In genomic region chr1:105880555-105881304, GRCm38 (mm10) we compare ENCODE assay signal across 8 mouse cellular contexts.
DNase-seq lines count a peak whose midpoint lies in the region; ATAC-seq lines count a peak whose summit lies in the region.

No protein-coding gene starts in this region.

- peak overlapping the region; percentile 19 for H3K4me3 ChIP-seq in lung, embryonic 15.5 days
- H3K4me3 ChIP-seq in embryonic facial prominence, embryonic 13.5 days = peak overlapping the region; percentile 33
- H3K4me3 ChIP-seq in hindbrain, embryonic 14.5 days (replicated peaks; ENCODE audit: low read length) = peak overlapping the region; percentile 12; the same call in 1 of the 2 replicates
- H3K4me3 ChIP-seq in midbrain, embryonic 10.5 days = peak overlapping the region; percentile 50

- H3K4me2 ChIP-seq in lung, embryonic 15.5 days = peak overlapping the region; percentile 46
- H3K4me2 ChIP-seq in embryonic facial prominence, embryonic 13.5 days = peak overlapping the region; percentile 61
- H3K4me2 ChIP-seq in hindbrain, embryonic 14.5 days (replicated peaks) = peak overlapping the region; percentile 44

- 15% methylated on average over 24 of the region's 25 CpGs for WGBS in lung, embryonic 15.5 days
- WGBS in embryonic facial prominence, embryonic 13.5 days = 14% methylated on average over 25 of the region's 25 CpGs
- WGBS in hindbrain, embryonic 14.5 days = 19% methylated on average over 25 of the region's 25 CpGs
- WGBS in midbrain, embryonic 10.5 days = 16% methylated on average over 25 of the region's 25 CpGs

- H3K4me1 ChIP-seq in lung, embryonic 15.5 days = 0 out of 2 replicates have a peak, but pooled peaks cover 6% of the 10 kb centered on the region
- 0 out of 2 replicates have a peak, but pooled peaks cover 8% of the 10 kb centered on the region for H3K4me1 ChIP-seq in embryonic facial prominence, embryonic 13.5 days
- peaks cover 9% of the 10 kb centered on the region; the same call in 1 of the 2 replicates for H3K4me1 ChIP-seq in hindbrain, embryonic 14.5 days (replicated peaks; ENCODE audit: control insufficient read depth, insufficient read depth, low read length)
- H3K4me1 ChIP-seq in midbrain, embryonic 10.5 days = peaks cover 11% of the 10 kb centered on the region

- no peak overlapping the region for H3K27ac ChIP-seq in lung, embryonic 15.5 days
- H3K27ac ChIP-seq in embryonic facial prominence, embryonic 13.5 days = no peak overlapping the region
- no peak overlapping the region for H3K27ac ChIP-seq in hindbrain, embryonic 14.5 days
- H3K27ac ChIP-seq in midbrain, embryonic 10.5 days (replicated peaks) = peak overlapping the region; percentile 52; the same call in 1 of the 2 replicates

- DNase-seq in lung, postnatal 14 days = no peak
- DNase-seq in hindbrain, embryonic 14.5 days (ENCODE audit: low spot score) = no peak
- DNase-seq in midbrain, embryonic 10.5 days (ENCODE audit: low spot score) = peak; percentile 60
- no peak for DNase-seq in natural killer cell, adult 2 months (ENCODE audit: low spot score in 2 of 2)
- no peak for DNase-seq in left cerebral cortex, postnatal 36 days (ENCODE audit: low spot score in 2 of 2)
- DNase-seq in adipocyte (ENCODE audit: low spot score) = no peak

- intact Hi-C loops in left cerebral cortex, postnatal 36 days (cut with DNase I) = no loop called here

- H3K36me3 ChIP-seq in lung, embryonic 15.5 days = no peaks in the 10 kb centered on the region
- H3K36me3 ChIP-seq in embryonic facial prominence, embryonic 13.5 days = no peaks in the 10 kb centered on the region
- H3K36me3 ChIP-seq in hindbrain, embryonic 14.5 days (replicated peaks; ENCODE audit: control insufficient read depth, insufficient read depth) = no peaks in the 10 kb centered on the region
- H3K36me3 ChIP-seq in midbrain, embryonic 10.5 days = no peaks in the 10 kb centered on the region

- peak; percentile 76 for ATAC-seq in lung, embryonic 15.5 days (ENCODE audit: borderline replicate concordance, extremely low read depth, low FRiP score, low TSS enrichment)
- peak; percentile 53; the same call in 1 of the 2 replicates for ATAC-seq in embryonic facial prominence, embryonic 13.5 days (ENCODE audit: insufficient number of reproducible peaks, insufficient read depth, low FRiP score, low TSS enrichment, low read depth)
- peak; percentile 24; the same call in 1 of the 2 replicates for ATAC-seq in hindbrain, embryonic 14.5 days (ENCODE audit: low FRiP score)

- H3K27me3 ChIP-seq in lung, embryonic 15.5 days = no peaks in the 10 kb centered on the region
- H3K27me3 ChIP-seq in embryonic facial prominence, embryonic 13.5 days = no peaks in the 10 kb centered on the region
- no peaks in the 10 kb centered on the region for H3K27me3 ChIP-seq in hindbrain, embryonic 14.5 days (ENCODE audit: control insufficient read depth, insufficient read depth, low read length)
- peaks cover 13% of the 10 kb centered on the region; the same call in 1 of the 2 replicates for H3K27me3 ChIP-seq in midbrain, embryonic 10.5 days (ENCODE audit: low read depth, poor library complexity, severe bottlenecking)

- H3K9ac ChIP-seq in lung, embryonic 15.5 days = no peak overlapping the region
- H3K9ac ChIP-seq in embryonic facial prominence, embryonic 13.5 days = peak overlapping the region; percentile 46
- H3K9ac ChIP-seq in hindbrain, embryonic 14.5 days = no peak overlapping the region

- H3K9me3 ChIP-seq in lung, embryonic 15.5 days = no peaks in the 10 kb centered on the region
- no peaks in the 10 kb centered on the region for H3K9me3 ChIP-seq in embryonic facial prominence, embryonic 13.5 days
- H3K9me3 ChIP-seq in hindbrain, embryonic 14.5 days (ENCODE audit: control insufficient read depth, low read length) = no peaks in the 10 kb centered on the region
- no peaks in the 10 kb centered on the region for H3K9me3 ChIP-seq in midbrain, embryonic 10.5 days (replicated peaks)

Comparison
In these comparisons a context has a peak if more than half of its experiments do, and no peak if none do; other contexts are left out.
1. ATAC-seq: peak in every context shown above with its lines; median percentile 76 in lung, embryonic 15.5 days; 53 in embryonic facial prominence, embryonic 13.5 days; 24 in hindbrain, embryonic 14.5 days.